Mouse (Mus musculus) bone marrow, adult 2 months (tissue): ENCODE data around the gene Gpr139.

Experiments
- CTCF ChIP-seq: fragments of 200-500 bp; IDR thresholded peaks from 2 replicates; pipeline ENCODE4 v1.5.1; 2011; ENCODE audit warnings: low read length, control low read depth; ENCODE audit not compliant: control insufficient read depth, insufficient read depth
- POLR2A ChIP-seq: fragments of 200-500 bp; IDR thresholded peaks from 2 replicates; pipeline ENCODE4 v1.6.1; 2011; ENCODE audit warnings: low read depth, mild to moderate bottlenecking, control low read depth, low read length, borderline replicate concordance; ENCODE audit not compliant: control insufficient read depth

- no peak for TF ChIP-seq CTCF
- TF ChIP-seq POLR2A: no peak
Observed at GRCm38 (mm10) chr7:119230971-119231370, 46.6 kb upstream of the Gpr139 start.
